Mouse (Mus musculus) lung, adult 2 months (tissue): ENCODE data around the gene Emilin1.

ENCODE experiments used
- CTCF ChIP-seq: fragments of 200-500 bp; IDR thresholded peaks from 2 replicates; pipeline ENCODE4 v1.5.1; 2011; ENCODE audit warnings: mild to moderate bottlenecking, low read length, control low read depth; ENCODE audit not compliant: insufficient read depth
- POLR2A ChIP-seq: fragments of 200-500 bp; IDR thresholded peaks from 2 replicates; pipeline ENCODE4 v1.6.1; 2011; ENCODE audit warnings: low read depth, mild to moderate bottlenecking, control low read depth, low read length, borderline replicate concordance; ENCODE audit errors: extremely low read depth

DNA sequence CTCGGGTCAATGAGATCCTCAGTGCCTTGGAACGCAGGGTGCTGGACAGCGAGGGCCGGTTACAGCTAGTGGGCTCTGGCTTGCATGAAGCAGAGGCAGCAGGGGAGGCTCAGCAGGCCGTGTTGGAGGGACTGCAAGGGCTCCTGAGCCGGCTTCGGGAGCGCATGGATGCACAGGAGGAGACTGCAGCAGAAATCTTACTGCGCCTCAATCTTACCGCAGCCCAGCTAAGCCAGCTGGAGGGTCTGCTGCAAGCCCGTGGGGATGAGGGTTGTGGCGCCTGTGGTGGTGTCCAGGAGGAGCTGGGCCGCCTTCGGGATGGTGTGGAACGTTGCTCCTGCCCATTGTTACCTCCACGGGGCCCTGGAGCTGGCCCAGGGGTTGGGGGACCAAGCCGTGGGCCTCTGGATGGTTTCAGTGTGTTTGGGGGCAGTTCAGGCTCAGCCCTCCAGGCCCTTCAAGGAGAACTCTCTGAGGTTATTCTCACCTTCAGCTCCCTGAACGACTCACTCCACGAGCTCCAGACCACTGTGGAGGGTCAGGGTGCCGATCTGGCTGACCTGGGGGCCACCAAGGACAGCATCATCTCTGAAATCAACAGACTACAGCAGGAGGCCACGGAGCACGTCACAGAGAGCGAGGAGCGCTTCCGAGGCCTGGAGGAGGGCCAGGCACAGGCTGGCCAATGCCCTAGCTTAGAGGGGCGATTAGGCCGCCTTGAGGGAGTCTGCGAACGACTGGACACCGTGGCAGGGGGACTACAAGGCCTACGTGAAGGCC lies 4.9 kb downstream of the Emilin1 start:
- TF ChIP-seq POLR2A: no peak
- TF ChIP-seq CTCF: no peak
